Mouse (Mus musculus) ES-E14 (cell line): ENCODE data around the gene Bclaf3.

Experiments
- MAFK ChIP-seq: IDR thresholded peaks from 2 replicates; pipeline ENCODE4 v1.6.1; 2014; ENCODE audit warnings: mild to moderate bottlenecking, low read depth, low read length, inconsistent platforms; ENCODE audit not compliant: insufficient read depth
- ZC3H11A ChIP-seq: IDR thresholded peaks from 2 replicates; pipeline ENCODE4 v1.6.1; 2012; ENCODE audit warnings: low read depth, mild to moderate bottlenecking, inconsistent platforms, low read length, borderline replicate concordance

DNA sequence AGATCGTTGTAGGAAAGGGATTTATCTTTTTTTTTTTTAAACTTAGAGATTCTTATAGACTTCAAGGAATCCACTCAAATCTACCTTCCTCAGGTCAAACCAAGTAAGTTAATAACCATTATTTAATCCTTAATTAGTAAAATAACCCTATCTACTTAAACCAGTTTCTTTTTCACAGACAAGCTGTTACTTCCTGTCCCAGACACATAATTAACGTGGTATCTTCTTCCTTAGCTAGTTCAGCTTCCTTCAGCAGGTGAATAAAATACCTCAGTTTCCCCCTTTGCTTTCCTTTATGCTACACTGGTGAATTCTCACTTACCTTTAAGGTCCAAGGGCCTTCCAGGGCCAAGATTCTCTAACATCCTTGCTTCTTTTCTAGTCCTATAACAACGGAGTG, 4.7 kb upstream of the Bclaf3 start:
- TF ChIP-seq MAFK, result no peak
- no peak for TF ChIP-seq ZC3H11A
